Mouse (Mus musculus): Measurements from ENCODE around the gene Ubc. TPM values are rescaled to one million over a fixed set of nuclear protein-coding genes. Genes with fewer than 3 reads are reported as not detected.

Gene Ubc
- polyA plus RNA-seq, 1 experiment: 744 TPM

DNA sequence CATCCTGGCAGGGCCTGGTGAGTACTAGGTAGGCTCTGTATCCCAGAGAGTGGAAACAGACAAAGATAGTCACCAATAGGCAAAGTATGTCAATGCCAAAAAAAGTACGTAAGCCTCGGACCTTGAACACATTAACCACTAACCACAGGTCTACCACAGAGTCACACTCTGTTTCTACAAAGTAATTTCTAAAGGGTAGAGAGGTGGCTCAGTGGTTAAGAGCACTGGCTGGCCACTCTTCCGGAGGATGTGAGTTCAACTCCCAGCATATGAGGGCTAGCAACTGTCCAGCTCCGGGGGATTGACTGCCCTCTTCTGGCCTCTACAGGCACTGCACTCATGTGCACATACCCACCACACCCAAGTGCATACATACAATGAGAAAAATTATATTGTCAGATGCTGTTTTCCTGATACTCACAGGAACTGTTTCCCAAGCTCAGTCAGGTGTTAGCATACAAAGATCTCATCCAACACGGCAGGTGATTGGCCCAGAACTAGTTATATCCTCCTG is 37.2 kb downstream of the Ubc start:
- DNase-seq (ENCODE audit: extremely low spot score in 1 of 2, low spot score in 1 of 2): no peak

GRCm38 (mm10) chr5:125351939-125352338 is 38.1 kb downstream of the Ubc start:
- no peak for DNase-seq (ENCODE audit: extremely low spot score in 1 of 2, low spot score in 1 of 2)

GRCm38 (mm10) chr5:125351057-125351456 is 38.9 kb downstream of the Ubc start:
- DNase-seq (ENCODE audit: extremely low spot score in 1 of 2, low spot score in 1 of 2): no peak

DNA sequence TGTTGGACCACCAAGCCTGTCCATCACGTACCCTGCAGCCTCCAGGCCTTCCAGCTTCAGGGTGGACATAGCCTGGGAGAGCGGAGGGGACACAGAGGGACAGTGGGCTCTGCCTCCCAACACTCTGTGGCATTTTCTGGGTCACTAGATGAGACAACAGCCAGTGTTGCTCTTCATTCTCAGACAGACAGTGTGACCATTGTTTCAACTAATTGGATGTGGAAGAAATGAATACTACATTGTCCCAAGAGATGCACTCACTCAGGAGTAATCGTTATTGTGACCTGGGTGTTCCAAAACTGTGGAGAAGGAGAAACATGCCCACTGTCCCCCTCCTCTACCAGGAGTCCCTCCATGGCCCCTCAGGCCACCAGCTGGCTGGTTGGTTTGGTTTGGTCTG is 40.6 kb downstream of the Ubc start:
- DNase-seq (ENCODE audit: extremely low spot score in 1 of 2, low spot score in 1 of 2): no peak

GRCm38 (mm10) chr5:125348487-125348886 is 41.5 kb downstream of the Ubc start:
- DNase-seq (ENCODE audit: extremely low spot score in 1 of 2, low spot score in 1 of 2): peak in 1 of 2 experiments; percentile 49

DNA sequence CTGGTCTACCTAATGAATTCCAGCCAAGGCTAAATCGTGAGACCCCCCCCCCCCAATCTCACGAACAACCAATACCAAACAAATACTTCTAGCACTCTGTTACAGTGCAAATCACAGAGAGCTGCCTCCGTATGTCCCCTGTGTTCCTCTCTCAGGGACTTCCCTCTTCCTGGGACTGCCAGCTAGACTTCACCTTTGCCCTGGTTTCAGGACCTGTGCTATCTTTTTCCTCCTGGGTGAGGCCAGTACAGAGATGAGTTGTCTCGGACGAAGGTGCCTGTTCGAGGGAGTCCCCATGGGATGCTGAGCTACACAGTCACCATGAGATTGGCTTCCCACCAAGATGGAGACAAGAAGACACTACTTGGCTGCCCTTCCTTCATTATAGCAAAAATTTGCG is 41.9 kb downstream of the Ubc start:
- no peak for DNase-seq (ENCODE audit: extremely low spot score in 1 of 2, low spot score in 1 of 2)

DNA sequence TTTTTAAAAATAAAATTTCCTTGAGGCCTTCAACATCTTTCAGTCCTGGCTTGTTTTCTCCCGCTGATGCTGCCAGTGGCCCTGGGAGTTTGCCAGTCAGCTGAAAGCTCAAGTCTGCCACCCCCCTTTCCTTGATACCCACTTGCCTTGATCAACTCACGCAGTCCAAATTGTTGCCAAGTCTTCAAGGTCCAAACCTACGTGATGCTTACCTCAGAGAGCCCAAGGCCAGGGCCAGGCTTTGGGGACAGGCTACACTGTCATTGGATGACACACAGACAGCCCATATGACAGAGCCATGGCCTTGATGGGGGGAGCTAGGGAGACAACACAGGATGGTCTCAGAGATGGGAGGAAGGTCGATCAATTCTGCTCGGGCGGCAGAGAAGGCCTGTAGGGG is 45.7 kb downstream of the Ubc start:
- no peak for DNase-seq (ENCODE audit: extremely low spot score in 1 of 2, low spot score in 1 of 2)

- no peak for DNase-seq (ENCODE audit: extremely low spot score in 1 of 2, low spot score in 1 of 2)
Observed at GRCm38 (mm10) chr5:125341459-125342090, 48.4 kb downstream of the Ubc start.

- DNase-seq (ENCODE audit: extremely low spot score in 1 of 2, low spot score in 1 of 2): peak; percentile 56 to 87
Observed at GRCm38 (mm10) chr5:125340547-125341262, 49.3 kb downstream of the Ubc start, which contains the start of gene Scarb1. Gene Scarb1 (minus strand): TSS chr5:125341094.

GRCm38 (mm10) chr5:125339851-125340531 is 50.0 kb downstream of the Ubc start:
- DNase-seq (ENCODE audit: extremely low spot score in 1 of 2, low spot score in 1 of 2): peak; percentile 22 to 62

DNA sequence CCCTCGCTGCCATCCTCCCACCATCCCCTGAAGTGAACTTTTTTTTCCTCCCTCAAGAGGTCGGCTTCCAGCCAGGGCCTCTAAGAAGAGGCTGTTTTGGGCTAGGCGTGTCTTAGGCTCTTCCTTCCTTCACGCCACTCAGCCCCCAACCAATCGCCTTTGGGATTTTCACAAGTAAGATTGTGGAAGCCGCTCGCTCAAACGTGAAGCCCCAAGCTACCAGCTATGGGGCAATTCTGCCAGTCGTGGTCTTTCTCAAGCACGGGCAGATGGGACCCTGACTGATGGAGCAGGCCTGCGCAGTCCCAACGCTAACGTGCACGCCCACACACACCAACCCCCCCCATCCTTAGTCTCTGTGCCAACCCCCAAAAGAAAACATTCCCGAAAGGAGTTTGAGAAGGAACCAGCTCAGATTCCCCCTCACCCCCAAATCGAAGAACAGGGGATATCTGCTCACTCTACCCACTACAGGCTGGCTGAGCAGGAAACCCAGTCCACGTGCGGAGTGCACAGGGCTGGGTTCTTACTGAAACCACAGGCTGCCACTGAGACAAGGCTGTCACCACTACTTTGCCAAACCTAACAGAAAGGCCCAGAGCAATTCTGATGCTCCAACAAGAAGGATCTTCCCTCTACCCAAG is 50.8 kb downstream of the Ubc start:
- peak in 1 of 2 experiments; percentile 36 for DNase-seq (ENCODE audit: extremely low spot score in 1 of 2, low spot score in 1 of 2)

- no peak for DNase-seq (ENCODE audit: extremely low spot score in 1 of 2, low spot score in 1 of 2)
Observed at GRCm38 (mm10) chr5:125337526-125337925, 52.5 kb downstream of the Ubc start.

DNA sequence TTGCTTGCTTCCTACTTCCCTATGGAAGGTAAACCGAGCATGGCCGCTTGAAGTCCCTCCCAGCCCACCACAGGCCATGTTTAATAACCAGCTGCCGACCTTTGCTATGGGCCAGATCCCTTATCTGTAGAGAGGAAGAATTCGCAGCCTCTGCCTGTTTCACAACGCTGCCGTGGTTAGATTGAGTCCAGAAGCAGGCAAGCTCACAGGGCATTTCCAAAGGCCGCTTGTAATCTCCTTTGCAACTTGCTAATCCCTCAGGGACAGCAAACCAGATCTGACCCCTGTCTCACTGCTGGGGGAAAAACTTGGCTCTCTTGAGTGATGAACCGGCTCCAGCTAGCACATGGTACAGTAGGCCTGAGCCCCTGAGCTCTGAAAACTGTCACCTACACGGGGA is 53.0 kb downstream of the Ubc start:
- no peak for DNase-seq (ENCODE audit: extremely low spot score in 1 of 2, low spot score in 1 of 2)

Other genes starting within 250 kb of the Ubc start
- gene Ncor2, start 211.0 kb downstream of the Ubc start, polyA plus RNA-seq (2012; rRNA removed): 115 and 145 TPM in 2 replicates
- gene Scarb1, start 49.1 kb downstream of the Ubc start, polyA plus RNA-seq (2012; rRNA removed): 34.1 and 37.7 TPM in 2 replicates
- 0.22 and 0.40 TPM in 2 replicates for gene Gm10382, start 880 bp downstream of the Ubc start, polyA plus RNA-seq (2012; rRNA removed)
- 12.4 and 17.2 TPM in 2 replicates for gene Dhx37, start 43.9 kb upstream of the Ubc start, polyA plus RNA-seq (2012; rRNA removed)
- 31.6 and 34.1 TPM in 2 replicates for gene Bri3bp, start 51.4 kb upstream of the Ubc start, polyA plus RNA-seq (2012; rRNA removed)
- gene Aacs, start 85.6 kb upstream of the Ubc start, polyA plus RNA-seq (2012; rRNA removed): 40.3 and 43.4 TPM in 2 replicates
- gene Tmem132b, start 141.6 kb upstream of the Ubc start, polyA plus RNA-seq (2012; rRNA removed): 22.7 and 26.8 TPM in 2 replicates

Measured in frontal cortex, adult 2 months (tissue).